Mouse (Mus musculus) forebrain, embryonic 15.5 days (tissue): ENCODE measurements around the gene Mto1. TPM values are rescaled to one million over a fixed set of nuclear protein-coding genes. Genes with fewer than 3 reads are reported as not detected.
A peak's percentile ranks its signal among the peaks of the same experiment; 100 is the strongest.
"Not testable (repeated sequence)": the region's sequence is repeated elsewhere in the genome, so short reads cannot be mapped to it uniquely, and the experiment has no call there.

Source experiments
- ATAC-seq: fragments of 200-750 bp; cut with Nextera tagmentation; replicated peaks from 2 replicates; pipeline ENCODE4 v1.8.0; 2017; ENCODE audit warnings: mild to moderate bottlenecking, moderate TSS enrichment, moderate library complexity
- H3K27ac ChIP-seq: fragments of 300-500 bp; sonication (generic); replicated peaks from 2 replicates; pipeline ENCODE4 v1.5.1; 2015; ENCODE audit warnings: mild to moderate bottlenecking, inconsistent platforms
- H3K27me3 ChIP-seq: fragments of 300-500 bp; sonication (generic); 2 replicates; pipeline ENCODE4 v1.6.1; 2015; ENCODE audit warnings: inconsistent platforms
- H3K36me3 ChIP-seq: fragments of 300-500 bp; sonication (generic); 2 replicates; pipeline ENCODE4 v1.6.1; 2015; ENCODE audit warnings: mild to moderate bottlenecking, inconsistent platforms
- H3K4me1 ChIP-seq: fragments of 300-500 bp; sonication (generic); 2 replicates; pipeline ENCODE4 v1.6.1; 2015; ENCODE audit warnings: inconsistent platforms
- H3K4me2 ChIP-seq: fragments of 300-500 bp; sonication (generic); replicated peaks from 2 replicates; pipeline ENCODE4 v1.6.1; 2015; ENCODE audit warnings: mild to moderate bottlenecking, inconsistent platforms
- H3K4me3 ChIP-seq: fragments of 300-500 bp; sonication (generic); 2 replicates; pipeline ENCODE4 v1.5.1; 2015; ENCODE audit warnings: mild to moderate bottlenecking, inconsistent platforms
- H3K9ac ChIP-seq: fragments of 300-500 bp; sonication (generic); replicated peaks from 2 replicates; pipeline ENCODE4 v1.6.1; 2015; ENCODE audit warnings: mild to moderate bottlenecking, inconsistent platforms
- H3K9me3 ChIP-seq: fragments of 300-500 bp; sonication (generic); 2 replicates; pipeline ENCODE4 v1.6.1; 2016; ENCODE audit warnings: inconsistent platforms
- WGBS: fragments of 180-500 bp; shearing (Covaris S2); methylation state at CpG from one replicate; pipeline ENCODE4 v1.1.7; 2015; ENCODE audit warnings: mixed read lengths; 5-methylcytosine and 5-hydroxymethylcytosine counted together
- microRNA-seq: library from miRNA; unstranded; fragments of <30 nt; microRNA quantifications from one replicate; pipeline ENCODE4, GENCODE M21; 2016
- polyA plus RNA-seq: library from polyadenylated mRNA; unstranded; fragments of >200 nt; fragmentation: Nextera tagmentation; extraction: Ambion mirVana; gene quantifications from 2 replicates; pipeline ENCODE4 v1.2.1, GENCODE M21; 2015

Gene Mto1
- polyA plus RNA-seq, 1 experiment from 2014 or later = 26.6 TPM

DNA sequence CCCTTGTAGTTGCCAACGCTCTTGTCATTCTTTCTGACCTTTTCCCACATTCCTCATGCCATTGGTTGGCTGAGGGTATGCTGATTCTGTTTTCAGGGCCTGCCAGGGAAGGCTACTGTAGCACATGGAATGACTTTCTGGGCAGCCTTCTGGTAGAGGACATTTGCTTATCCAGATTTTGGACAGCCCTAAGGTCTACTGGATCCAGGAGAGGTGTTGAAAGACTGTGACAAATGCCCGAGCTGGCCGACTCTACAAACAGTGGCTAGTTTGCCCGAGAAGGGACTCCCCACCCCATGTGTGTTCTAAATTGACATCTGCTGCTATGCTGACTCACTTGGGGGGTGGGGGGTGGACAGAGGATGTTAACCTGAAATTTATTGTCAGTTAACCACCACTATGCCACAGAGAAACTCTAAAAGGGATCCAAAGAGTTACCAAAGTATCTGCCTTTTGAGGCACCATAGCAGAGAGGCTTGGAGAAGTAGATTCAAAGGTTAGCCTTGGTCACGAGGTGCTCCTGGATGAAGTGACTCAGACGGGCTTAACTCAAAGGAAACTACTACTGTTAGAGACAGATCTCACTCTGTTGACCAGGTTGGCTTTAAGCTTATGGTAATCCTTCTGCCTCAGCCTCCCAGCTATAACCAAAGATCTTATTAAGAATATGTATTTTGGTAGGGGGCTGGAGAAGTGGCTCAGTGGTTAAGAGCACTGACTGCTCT is 65.9 kb downstream of the Mto1 start:
- Histone ChIP-seq H3K9ac (no peak overlapping the region), H3K36me3 (no peaks in the 10 kb centered on the region), H3K9me3 (no peaks in the 10 kb centered on the region), H3K27ac (no peak overlapping the region), H3K4me3 (no peak overlapping the region), H3K4me1 (no peaks in the 10 kb centered on the region), H3K4me2 (no peak overlapping the region), H3K27me3 (no peaks in the 10 kb centered on the region)
- 88% methylated on average over 6 of the region's 6 CpGs for WGBS
- ATAC-seq = no peak

DNA sequence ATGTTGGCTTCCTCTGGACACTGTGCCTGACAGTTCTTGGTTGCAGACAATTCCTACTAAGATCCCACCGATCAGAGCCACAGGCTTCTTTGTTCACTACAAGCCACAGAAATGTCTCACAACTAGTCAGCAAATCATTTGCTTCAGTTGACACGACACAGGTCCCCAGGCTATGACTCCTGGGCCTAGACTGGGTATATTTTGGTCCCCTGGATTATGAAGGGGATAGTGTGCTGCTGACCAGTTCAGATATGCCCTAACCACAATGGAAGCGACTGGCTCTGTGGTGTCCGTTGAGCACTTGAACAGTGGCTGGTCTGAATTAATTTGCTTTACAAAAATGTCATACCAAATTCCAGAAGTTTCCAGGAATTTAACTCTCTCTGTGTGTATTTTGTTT is 66.7 kb downstream of the Mto1 start:
- 77% methylated on average over 4 of the region's 4 CpGs for WGBS
- H3K4me1 ChIP-seq = no peaks in the 10 kb centered on the region
- no peaks in the 10 kb centered on the region for H3K27me3 ChIP-seq
- ATAC-seq = no peak
- no peak overlapping the region for H3K27ac ChIP-seq
- H3K9ac ChIP-seq = no peak overlapping the region
- no peaks in the 10 kb centered on the region for H3K36me3 ChIP-seq
- no peak overlapping the region for H3K4me2 ChIP-seq
- no peaks in the 10 kb centered on the region for H3K9me3 ChIP-seq
- H3K4me3 ChIP-seq = no peak overlapping the region

DNA sequence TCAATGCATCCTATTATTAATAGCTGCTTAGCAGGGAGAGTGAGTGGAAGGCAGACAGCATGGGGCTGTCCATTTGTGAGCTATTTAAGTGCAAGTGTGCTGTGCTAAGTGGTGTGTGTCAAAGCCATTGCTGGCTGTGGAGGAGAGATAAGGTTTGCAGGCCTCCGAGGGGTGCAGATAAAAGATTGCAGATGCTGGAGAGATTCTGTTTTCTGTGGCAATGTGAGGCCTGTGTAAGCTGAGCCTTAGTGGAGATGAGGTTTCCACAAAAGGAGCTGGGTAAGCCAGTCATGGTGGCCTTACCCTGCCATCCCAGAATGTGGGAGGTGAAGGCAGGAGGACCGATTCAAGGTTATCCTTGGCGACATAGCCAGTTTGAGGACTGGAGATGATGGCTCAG is 68.1 kb downstream of the Mto1 start:
- Histone ChIP-seq H3K4me3 (no peak overlapping the region), H3K4me2 (no peak overlapping the region), H3K9me3 (no peaks in the 10 kb centered on the region), H3K36me3 (no peaks in the 10 kb centered on the region), H3K27me3 (no peaks in the 10 kb centered on the region), H3K27ac (no peak overlapping the region), H3K9ac (no peak overlapping the region), H3K4me1 (peaks cover 13% of the 10 kb centered on the region)
- no peak for ATAC-seq
- WGBS = 82% methylated on average over 3 of the region's 3 CpGs

DNA sequence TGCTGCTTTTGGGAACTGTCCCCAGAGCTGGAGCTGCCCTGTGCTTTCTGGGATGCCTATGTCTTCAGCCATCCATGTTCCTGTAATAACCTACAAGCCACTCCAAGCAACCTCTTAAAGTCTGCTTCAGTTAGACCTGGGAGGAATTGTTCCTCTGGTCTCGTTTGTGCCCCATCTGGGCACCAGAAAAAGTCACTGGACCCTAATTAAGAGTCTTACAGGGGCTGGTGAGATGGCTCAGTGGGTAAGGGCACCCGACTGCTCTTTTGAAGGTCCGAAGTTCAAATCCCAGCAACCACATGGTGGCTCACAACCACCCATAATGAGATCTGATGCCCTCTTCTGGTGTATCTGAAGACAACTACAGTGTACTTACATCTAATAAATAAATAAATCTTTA is 69.2 kb downstream of the Mto1 start:
- H3K36me3 ChIP-seq, ATAC-seq, H3K27me3 ChIP-seq, H3K4me2 ChIP-seq, H3K9ac ChIP-seq, H3K4me3 ChIP-seq, H3K27ac ChIP-seq, H3K9me3 ChIP-seq: not testable (repeated sequence)
- peaks cover 19% of the 10 kb centered on the region for H3K4me1 ChIP-seq
- 58% methylated on average over 3 of the region's 3 CpGs for WGBS

DNA sequence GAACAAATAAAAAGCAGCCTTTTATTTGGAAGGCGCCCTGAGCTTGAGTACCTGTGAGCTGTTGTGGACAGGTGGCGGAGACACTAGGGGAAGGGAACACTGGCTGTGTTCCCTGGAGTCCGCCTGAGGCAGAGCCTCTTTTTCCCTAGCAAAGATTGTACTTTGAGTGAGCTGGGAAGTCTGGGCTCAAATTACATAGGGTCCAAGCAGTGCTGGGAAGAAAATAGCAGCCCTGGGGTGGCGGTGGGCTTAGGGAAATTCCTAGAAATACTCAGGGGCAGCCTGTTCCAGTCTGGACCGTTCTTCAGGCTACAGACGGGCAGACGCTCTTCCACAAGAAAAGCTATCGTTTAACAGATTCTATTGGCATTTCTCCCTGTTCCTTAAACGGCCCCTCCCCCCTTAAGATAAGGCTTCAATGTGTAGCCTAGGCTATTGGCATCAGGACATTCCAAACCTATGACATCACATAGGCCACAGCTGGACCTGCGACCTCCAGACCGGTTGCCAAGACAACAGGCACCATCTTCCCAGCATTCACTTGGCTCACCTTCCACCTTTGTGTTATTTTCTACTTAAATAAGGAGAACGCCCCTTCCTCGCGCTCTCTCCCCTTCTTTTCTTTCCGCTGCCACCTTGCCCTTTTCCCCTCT is 72.2 kb downstream of the Mto1 start:
- H3K4me3 ChIP-seq = peak overlapping the region; percentile 52
- no peaks in the 10 kb centered on the region for H3K36me3 ChIP-seq
- peak overlapping the region; percentile 56 for H3K9ac ChIP-seq
- peak overlapping the region; percentile 82 for H3K27ac ChIP-seq
- H3K9me3 ChIP-seq = no peaks in the 10 kb centered on the region
- peak; percentile 71 for ATAC-seq
- H3K4me2 ChIP-seq = peak overlapping the region; percentile 87
- H3K4me1 ChIP-seq = peaks cover 19% of the 10 kb centered on the region
- H3K27me3 ChIP-seq = no peaks in the 10 kb centered on the region
- under 1% methylated on average over 15 of the region's 15 CpGs for WGBS

DNA sequence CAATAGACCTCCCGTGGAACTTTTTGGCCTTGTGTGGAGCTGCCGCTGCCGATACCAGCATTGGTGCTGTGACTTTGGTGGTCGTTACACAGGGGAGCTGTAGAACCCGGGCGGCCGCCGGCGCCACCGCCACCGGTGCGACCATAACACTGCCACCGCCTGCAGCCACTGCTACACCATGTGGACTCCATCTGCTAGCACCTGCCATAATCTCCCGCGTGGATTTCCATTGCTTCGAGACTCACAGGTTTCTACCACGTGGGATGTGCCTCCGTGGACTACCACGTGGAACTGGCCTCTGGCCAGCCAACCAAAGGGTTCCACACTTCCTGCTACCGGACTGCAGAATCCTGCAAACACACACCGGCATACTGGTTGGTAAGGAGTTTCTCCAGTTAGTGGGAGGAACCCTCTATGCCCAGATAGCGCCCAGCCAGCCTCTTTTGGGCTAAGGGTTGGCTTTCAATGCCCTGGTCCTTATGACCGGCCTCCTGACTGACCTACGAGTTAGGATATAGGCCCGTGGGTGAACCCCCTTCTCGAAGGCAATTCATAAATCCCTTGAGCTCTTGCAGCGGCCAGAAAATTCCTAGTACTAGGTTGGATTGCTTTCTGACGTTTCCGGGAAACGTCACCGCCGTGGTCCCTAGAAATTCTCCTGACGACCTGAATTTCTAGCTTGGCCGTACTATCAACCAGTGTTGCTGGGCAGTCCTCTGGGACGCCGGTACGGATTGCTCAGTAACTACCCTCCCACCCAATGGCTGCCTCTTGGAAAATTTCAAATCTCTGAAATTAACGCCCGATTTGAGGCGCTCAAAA is 73.0 kb downstream of the Mto1 start:
- peak overlapping the region; percentile 56 for H3K9ac ChIP-seq
- no peaks in the 10 kb centered on the region for H3K9me3 ChIP-seq
- H3K36me3 ChIP-seq = no peaks in the 10 kb centered on the region
- H3K27ac ChIP-seq = peak overlapping the region; percentile 82
- 1% methylated on average over 40 of the region's 40 CpGs for WGBS
- H3K4me1 ChIP-seq = peaks cover 19% of the 10 kb centered on the region
- H3K27me3 ChIP-seq = no peaks in the 10 kb centered on the region
- peak overlapping the region; percentile 87 for H3K4me2 ChIP-seq
- ATAC-seq = peak; percentile 79
- H3K4me3 ChIP-seq = peak overlapping the region; percentile 52

DNA sequence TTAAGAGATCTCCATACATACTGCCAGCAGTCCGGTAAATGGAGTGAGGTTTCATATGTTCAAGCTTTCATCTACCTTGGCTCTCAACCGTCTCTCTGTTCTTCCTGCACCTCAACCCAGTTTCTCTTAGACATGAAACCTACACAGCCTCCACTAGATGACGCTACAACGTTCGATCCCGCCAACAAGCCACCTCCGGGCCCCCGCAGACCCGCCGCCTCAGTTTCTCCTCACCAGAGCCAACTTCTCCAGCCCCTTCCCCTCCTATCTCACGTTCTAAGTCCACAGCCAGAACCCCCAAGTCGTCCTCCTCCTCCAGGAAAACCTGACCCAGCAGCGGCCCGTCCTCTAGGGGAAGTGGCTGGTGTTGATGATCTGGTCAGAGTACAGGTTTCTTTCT is 73.7 kb downstream of the Mto1 start:
- Histone ChIP-seq H3K9ac (peak overlapping the region; percentile 56), H3K9me3 (no peaks in the 10 kb centered on the region), H3K4me2 (peak overlapping the region; percentile 87), H3K27ac (peak overlapping the region; percentile 82), H3K4me3 (peak overlapping the region; percentile 52), H3K27me3 (no peaks in the 10 kb centered on the region), H3K36me3 (no peaks in the 10 kb centered on the region), H3K4me1 (peaks cover 20% of the 10 kb centered on the region)
- 19% methylated on average over 14 of the region's 14 CpGs for WGBS
- peak; percentile 20; the same call in 1 of the 2 replicates for ATAC-seq

Small RNA genes lying within 50 kb of the gene (microRNA-seq; reads per million reads assigned to microRNA genes)
- not detected for gene Gm26377

Other genes with a start within 250 kb of the Mto1 start
- not detected in 2 replicates for gene Gsta1, start 217.6 kb upstream of the Mto1 start, polyA plus RNA-seq
- not detected in 2 replicates for gene Gm3776, start 191.1 kb upstream of the Mto1 start, polyA plus RNA-seq
- not detected in 2 replicates for gene Gm10639, start 158.3 kb upstream of the Mto1 start, polyA plus RNA-seq
- not detected in 2 replicates for gene Omt2a, start 133.4 kb upstream of the Mto1 start, polyA plus RNA-seq
- gene Omt2b, start 120.6 kb upstream of the Mto1 start, polyA plus RNA-seq = not detected in 2 replicates
- not detected in 2 replicates for gene Gsta2, start 92.4 kb upstream of the Mto1 start, polyA plus RNA-seq
- gene Dppa5a, start 80.0 kb upstream of the Mto1 start, polyA plus RNA-seq = 1.6 and 2.5 TPM in 2 replicates
- 4.1 and 5.1 TPM in 2 replicates for gene Ooep, start 69.5 kb upstream of the Mto1 start, polyA plus RNA-seq
- 0.08 and 0.10 TPM in 2 replicates for gene Ddx43, start 52.4 kb upstream of the Mto1 start, polyA plus RNA-seq
- 0.50 TPM in 2 replicates for gene Cgas, start 5.0 kb upstream of the Mto1 start, polyA plus RNA-seq
- 0.76 and 1.7 TPM in 2 replicates for gene Gm17324, start 578 bp downstream of the Mto1 start, polyA plus RNA-seq
- 3,810 and 3,862 TPM in 2 replicates for gene Eef1a1, start 40.9 kb downstream of the Mto1 start, polyA plus RNA-seq
- gene Slc17a5, start 139.8 kb downstream of the Mto1 start, polyA plus RNA-seq = 15.9 and 18.0 TPM in 2 replicates
- 1.1 and 1.5 TPM in 2 replicates for gene Cd109, start 167.3 kb downstream of the Mto1 start, polyA plus RNA-seq